Mouse (Mus musculus): ENCODE data around the gene Faah. TPM values are rescaled to one million over a fixed set of nuclear protein-coding genes. Genes with fewer than 3 reads are reported as not detected.

Faah gene
- polyA plus RNA-seq, 1 experiment from 2014 or later: 18.0 TPM

GRCm38 (mm10) chr4:115943669-115944314 lies 73.9 kb downstream of the Faah start:
- H3K4me3 ChIP-seq (replicated peaks; ENCODE audit: low read length): peak overlapping the region; percentile 28
- peak overlapping the region; percentile 39; the same call in 1 of the 2 replicates for H3K9ac ChIP-seq
- H3K36me3 ChIP-seq (replicated peaks; ENCODE audit: control insufficient read depth, insufficient read depth): no peaks in the 10 kb centered on the region
- H3K27ac ChIP-seq: no peak overlapping the region
- H3K4me2 ChIP-seq (replicated peaks): peak overlapping the region; percentile 58
- 1% methylated on average over 40 of the region's 41 CpGs for WGBS
- peaks cover 15% of the 10 kb centered on the region; the same call in 1 of the 2 replicates for H3K4me1 ChIP-seq (replicated peaks; ENCODE audit: control insufficient read depth, insufficient read depth, low read length)
- peaks cover 92% of the 10 kb centered on the region for H3K27me3 ChIP-seq (ENCODE audit: control insufficient read depth, insufficient read depth, low read length)
- DNase-seq (ENCODE audit: low spot score) (no peak), ATAC-seq (ENCODE audit: low FRiP score) (peak; percentile 56)
- no peaks in the 10 kb centered on the region for H3K9me3 ChIP-seq (ENCODE audit: control insufficient read depth, low read length)

GRCm38 (mm10) chr4:115941242-115941820 lies 76.4 kb downstream of the Faah start:
- no peak overlapping the region for H3K27ac ChIP-seq
- H3K9me3 ChIP-seq (ENCODE audit: control insufficient read depth, low read length): no peaks in the 10 kb centered on the region
- H3K4me1 ChIP-seq (replicated peaks; ENCODE audit: control insufficient read depth, insufficient read depth, low read length): peaks cover 15% of the 10 kb centered on the region; the same call in 1 of the 2 replicates
- H3K4me2 ChIP-seq (replicated peaks): no peak overlapping the region
- ATAC-seq (ENCODE audit: low FRiP score): no peak
- no peak overlapping the region for H3K4me3 ChIP-seq (replicated peaks; ENCODE audit: low read length)
- 3% methylated on average over 9 of the region's 9 CpGs for WGBS
- DNase-seq (ENCODE audit: low spot score): no peak
- H3K9ac ChIP-seq: no peak overlapping the region
- peaks cover 99% of the 10 kb centered on the region for H3K27me3 ChIP-seq (ENCODE audit: control insufficient read depth, insufficient read depth, low read length)
- H3K36me3 ChIP-seq (replicated peaks; ENCODE audit: control insufficient read depth, insufficient read depth): no peaks in the 10 kb centered on the region

- H3K9ac ChIP-seq: no peak overlapping the region
Observed at GRCm38 (mm10) chr4:115940681-115941080, 77.0 kb downstream of the Faah start.

GRCm38 (mm10) chr4:115939295-115940102 lies 78.2 kb downstream of the Faah start, which contains the start of gene Dmbx1:
Dmbx1 (minus strand) TSS chr4:115939926.
- peak within 1 kb of the TSS; percentile 48 for H3K4me2 ChIP-seq (replicated peaks)
- no peak for DNase-seq (ENCODE audit: low spot score)
- H3K27ac ChIP-seq: no peak within 1 kb of the TSS
- H3K36me3 ChIP-seq (replicated peaks; ENCODE audit: control insufficient read depth, insufficient read depth): no peaks in the 10 kb centered on the region
- peak within 1 kb of the TSS; percentile 20 for H3K4me3 ChIP-seq (replicated peaks; ENCODE audit: low read length)
- no peak for ATAC-seq (ENCODE audit: low FRiP score)
- peaks cover 92% of the 10 kb centered on the region for H3K27me3 ChIP-seq (ENCODE audit: control insufficient read depth, insufficient read depth, low read length)
- no peaks in the 10 kb centered on the region for H3K9me3 ChIP-seq (ENCODE audit: control insufficient read depth, low read length)
- WGBS: under 1% methylated on average over 67 of the region's 71 CpGs
- H3K9ac ChIP-seq: no peak within 1 kb of the TSS; the same call in 1 of the 2 replicates
- peaks cover 15% of the 10 kb centered on the region; the same call in 1 of the 2 replicates for H3K4me1 ChIP-seq (replicated peaks; ENCODE audit: control insufficient read depth, insufficient read depth, low read length)

More at GRCm38 (mm10) chr4:115940681-115941080, 77.0 kb downstream of the Faah start:
- ATAC-seq (ENCODE audit: low FRiP score) (no peak), DNase-seq (ENCODE audit: low spot score) (no peak)
- Histone ChIP-seq H3K4me3 (replicated peaks; ENCODE audit: low read length) (no peak overlapping the region), H3K27ac (no peak overlapping the region), H3K9me3 (ENCODE audit: control insufficient read depth, low read length) (no peaks in the 10 kb centered on the region), H3K4me2 (replicated peaks) (no peak overlapping the region), H3K4me1 (replicated peaks; ENCODE audit: control insufficient read depth, insufficient read depth, low read length) (peaks cover 15% of the 10 kb centered on the region; the same call in 1 of the 2 replicates), H3K36me3 (replicated peaks; ENCODE audit: control insufficient read depth, insufficient read depth) (no peaks in the 10 kb centered on the region), H3K27me3 (ENCODE audit: control insufficient read depth, insufficient read depth, low read length) (peaks cover 95% of the 10 kb centered on the region)
- WGBS: 9% methylated on average over 3 of the region's 3 CpGs

GRCm38 (mm10) chr4:115938276-115939160 lies 79.2 kb downstream of the Faah start:
- 1% methylated on average over 37 of the region's 37 CpGs for WGBS
- Histone ChIP-seq H3K9ac (no peak overlapping the region; the same call in 1 of the 2 replicates), H3K9me3 (ENCODE audit: control insufficient read depth, low read length) (no peaks in the 10 kb centered on the region), H3K36me3 (replicated peaks; ENCODE audit: control insufficient read depth, insufficient read depth) (no peaks in the 10 kb centered on the region), H3K27ac (no peak overlapping the region), H3K4me1 (replicated peaks; ENCODE audit: control insufficient read depth, insufficient read depth, low read length) (0 out of 2 replicates have a peak, but pooled peaks cover 8% of the 10 kb centered on the region), H3K4me3 (replicated peaks; ENCODE audit: low read length) (peak overlapping the region; percentile 20), H3K4me2 (replicated peaks) (peak overlapping the region; percentile 48), H3K27me3 (ENCODE audit: control insufficient read depth, insufficient read depth, low read length) (peaks cover 92% of the 10 kb centered on the region)
- DNase-seq (ENCODE audit: low spot score) (no peak), ATAC-seq (ENCODE audit: low FRiP score) (no peak)

- ATAC-seq (ENCODE audit: low FRiP score): no peak
- Histone ChIP-seq H3K9me3 (ENCODE audit: control insufficient read depth, low read length) (no peaks in the 10 kb centered on the region), H3K36me3 (replicated peaks; ENCODE audit: control insufficient read depth, insufficient read depth) (no peaks in the 10 kb centered on the region), H3K4me3 (replicated peaks; ENCODE audit: low read length) (peak overlapping the region; percentile 2; the same call in 1 of the 2 replicates), H3K27me3 (ENCODE audit: control insufficient read depth, insufficient read depth, low read length) (peaks cover 92% of the 10 kb centered on the region), H3K4me1 (replicated peaks; ENCODE audit: control insufficient read depth, insufficient read depth, low read length) (0 out of 2 replicates have a peak, but pooled peaks cover 8% of the 10 kb centered on the region), H3K9ac (no peak overlapping the region), H3K4me2 (replicated peaks) (peak overlapping the region; percentile 19; the same call in 1 of the 2 replicates), H3K27ac (no peak overlapping the region)
- DNase-seq (ENCODE audit: low spot score): no peak
- 4% methylated on average over 19 of the region's 19 CpGs for WGBS
Observed at GRCm38 (mm10) chr4:115937061-115937976, 80.4 kb downstream of the Faah start.

GRCm38 (mm10) chr4:115936646-115937045 lies 81.1 kb downstream of the Faah start:
- WGBS: under 1% methylated on average over 20 of the region's 20 CpGs
- no peaks in the 10 kb centered on the region for H3K9me3 ChIP-seq (ENCODE audit: control insufficient read depth, low read length)
- H3K4me1 ChIP-seq (replicated peaks; ENCODE audit: control insufficient read depth, insufficient read depth, low read length): peaks cover 11% of the 10 kb centered on the region; the same call in 1 of the 2 replicates
- peak overlapping the region; percentile 2; the same call in 1 of the 2 replicates for H3K4me3 ChIP-seq (replicated peaks; ENCODE audit: low read length)
- DNase-seq (ENCODE audit: low spot score): no peak
- no peak for ATAC-seq (ENCODE audit: low FRiP score)
- peaks cover 92% of the 10 kb centered on the region for H3K27me3 ChIP-seq (ENCODE audit: control insufficient read depth, insufficient read depth, low read length)
- H3K27ac ChIP-seq: no peak overlapping the region
- H3K4me2 ChIP-seq (replicated peaks): peak overlapping the region; percentile 19
- H3K9ac ChIP-seq: no peak overlapping the region
- no peaks in the 10 kb centered on the region for H3K36me3 ChIP-seq (replicated peaks; ENCODE audit: control insufficient read depth, insufficient read depth)

Measured in hindbrain, embryonic 14.5 days (tissue).